Mouse (Mus musculus) midbrain, postnatal 0 days (tissue): ENCODE measurements around the gene Mcpt9. TPM values are rescaled to one million over a fixed set of nuclear protein-coding genes. Genes with fewer than 3 reads are reported as not detected.
"Not testable (repeated sequence)": the region's sequence is repeated elsewhere in the genome, so short reads cannot be mapped to it uniquely, and the experiment has no call there.

Experiments used
- ATAC-seq: fragments of 200-750 bp; cut with Nextera tagmentation; 2 replicates; pipeline ENCODE4 v1.8.0; 2017; ENCODE audit warnings: moderate number of reproducible peaks, mild to moderate bottlenecking, moderate TSS enrichment, moderate library complexity; ENCODE audit not compliant: low FRiP score
- DNase-seq: peaks from one replicate; pipeline ENCODE4 v3.0.0-alpha.2; 2015; ENCODE audit warnings: low spot score
- H3K27ac ChIP-seq: fragments of 300-500 bp; sonication (generic); 2 replicates; pipeline ENCODE4 v1.5.1; 2014; ENCODE audit warnings: low read depth, mild to moderate bottlenecking, low read length, mixed read lengths
- H3K27me3 ChIP-seq: fragments of 300-500 bp; sonication (generic); 2 replicates; pipeline ENCODE4 v1.6.1; 2014; ENCODE audit warnings: low read length, control low read depth, mixed read lengths; ENCODE audit not compliant: insufficient read depth
- H3K36me3 ChIP-seq: fragments of 300-500 bp; sonication (generic); 2 replicates; pipeline ENCODE4 v1.6.1; 2014; ENCODE audit warnings: low read length, control low read depth, mixed read lengths; ENCODE audit not compliant: insufficient read depth
- H3K4me1 ChIP-seq: fragments of 300-500 bp; sonication (generic); 2 replicates; pipeline ENCODE4 v1.6.1; 2014; ENCODE audit warnings: mild to moderate bottlenecking, control low read depth, antibody characterized with exemption, low read length, mixed read lengths; ENCODE audit not compliant: insufficient read depth
- H3K4me2 ChIP-seq: fragments of 300-500 bp; sonication (generic); 2 replicates; pipeline ENCODE4 v1.6.1; 2014; ENCODE audit warnings: low read depth, mild to moderate bottlenecking, low read length, mixed read lengths; ENCODE audit not compliant: poor library complexity, severe bottlenecking
- H3K4me3 ChIP-seq: fragments of 300-500 bp; sonication (generic); 2 replicates; pipeline ENCODE4 v1.5.1; 2014; ENCODE audit warnings: low read depth, mild to moderate bottlenecking, low read length, moderate library complexity
- H3K9ac ChIP-seq: fragments of 300-500 bp; sonication (generic); replicated peaks from 2 replicates; pipeline ENCODE4 v1.6.1; 2014; ENCODE audit warnings: mild to moderate bottlenecking, low read length, moderate library complexity, mixed read lengths; ENCODE audit not compliant: poor library complexity, severe bottlenecking
- H3K9me3 ChIP-seq: fragments of 300-500 bp; sonication (generic); 2 replicates; pipeline ENCODE4 v1.6.1; 2016; ENCODE audit warnings: low read length, control low read depth
- CTCF ChIP-seq: IDR thresholded peaks from 2 replicates; pipeline ENCODE4 v1.5.1; 2016; ENCODE audit warnings: antibody characterized with exemption, mild to moderate bottlenecking
- WGBS: fragments of 180-500 bp; shearing (Covaris S2); extraction: QIAGEN DNeasy Blood & Tissue Kit; methylation state at CpG from one replicate; pipeline ENCODE4 v1.1.7; 2014; 5-methylcytosine and 5-hydroxymethylcytosine counted together
- polyA plus RNA-seq: library from polyadenylated mRNA; unstranded; fragments of >200 nt; fragmentation: Nextera tagmentation; extraction: Ambion mirVana; gene quantifications from 2 replicates; pipeline ENCODE4 v1.2.1, GENCODE M21; 2015
- total RNA-seq: library from RNA; depleted of rRNA; stranded (reverse); fragments of >200 nt; gene quantifications from 2 replicates; pipeline ENCODE4 v1.2.3, GENCODE M21; 2014; rRNA removed

Mcpt9 gene
- total and polyA plus RNA-seq, 2 experiments from 2014 or later = not detected

- 75% methylated on average over 1 of the region's 1 CpGs for WGBS
- DNase-seq (no peak), ATAC-seq (no peak)
- Histone ChIP-seq H3K36me3 (no peaks in the 10 kb centered on the region), H3K9ac (no peak overlapping the region), H3K27me3 (no peaks in the 10 kb centered on the region), H3K27ac (no peak overlapping the region), H3K4me2 (no peak overlapping the region), H3K9me3 (no peaks in the 10 kb centered on the region), H3K4me3 (no peak overlapping the region), H3K4me1 (no peaks in the 10 kb centered on the region)
- TF ChIP-seq CTCF = no peak
Measured at GRCm38 (mm10) chr14:56019446-56019845, 10.8 kb downstream of the Mcpt9 start.

DNA sequence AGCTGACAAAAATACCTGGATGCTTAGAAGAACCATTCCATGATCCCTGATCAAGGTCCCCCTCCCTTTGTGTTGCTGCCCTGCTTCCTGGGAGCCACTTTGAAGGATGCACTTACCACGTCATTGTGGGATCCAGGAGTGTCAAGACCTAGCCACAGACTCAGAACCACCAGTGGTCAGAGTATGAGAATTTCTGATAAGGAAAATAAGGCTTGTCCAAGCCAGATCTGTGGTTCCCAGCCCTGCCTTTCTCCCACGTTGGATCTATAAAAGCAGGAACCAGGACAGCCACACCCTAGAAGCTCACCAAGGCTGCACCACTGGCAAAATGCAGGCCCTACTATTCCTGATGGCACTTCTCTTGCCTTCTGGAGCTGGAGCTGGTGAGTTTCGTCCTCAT is 12.6 kb downstream of the Mcpt9 start, which contains the start of gene Mcpt1:
Mcpt1 (plus strand) TSS at position 301 of the 400 bp plus-strand sequence.
- DNase-seq, H3K27me3 ChIP-seq, H3K9ac ChIP-seq, H3K9me3 ChIP-seq, ATAC-seq, H3K27ac ChIP-seq, H3K36me3 ChIP-seq, H3K4me1 ChIP-seq, H3K4me3 ChIP-seq, H3K4me2 ChIP-seq: not testable (repeated sequence)
- 85% methylated on average over 3 of the region's 3 CpGs for WGBS

DNA sequence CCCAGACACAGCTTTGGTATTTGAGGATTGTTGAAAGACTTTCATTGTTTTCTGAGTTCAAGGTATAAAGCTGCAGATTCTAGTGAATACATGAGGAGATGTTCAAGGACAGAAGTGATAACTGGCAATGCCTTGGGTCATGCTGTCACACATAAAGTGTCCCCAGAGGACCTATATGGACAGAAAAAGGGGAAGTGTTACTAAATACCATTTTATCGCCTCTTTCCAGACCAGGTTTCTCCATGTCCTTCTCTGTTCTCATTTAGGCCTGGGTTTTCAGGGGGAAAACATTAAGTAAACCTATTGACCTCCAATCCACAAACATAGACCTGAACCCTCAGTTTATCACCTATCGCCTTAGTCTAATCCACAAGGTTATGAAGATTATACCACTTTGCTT is 16.4 kb downstream of the Mcpt9 start:
- Histone ChIP-seq H3K9ac (no peak overlapping the region), H3K4me3 (no peak overlapping the region), H3K36me3 (no peaks in the 10 kb centered on the region), H3K27ac (no peak overlapping the region), H3K9me3 (no peaks in the 10 kb centered on the region), H3K4me2 (no peak overlapping the region), H3K4me1 (no peaks in the 10 kb centered on the region), H3K27me3 (no peaks in the 10 kb centered on the region)
- ATAC-seq (no peak), DNase-seq (no peak)
- 87% methylated on average over 2 of the region's 2 CpGs for WGBS
- no peak for TF ChIP-seq CTCF

- Histone ChIP-seq H3K27ac (no peak overlapping the region), H3K9me3 (no peaks in the 10 kb centered on the region), H3K4me2 (no peak overlapping the region), H3K4me1 (no peaks in the 10 kb centered on the region), H3K27me3 (no peaks in the 10 kb centered on the region), H3K4me3 (no peak overlapping the region), H3K9ac (no peak overlapping the region), H3K36me3 (no peaks in the 10 kb centered on the region)
- ATAC-seq = no peak
- TF ChIP-seq CTCF = no peak
- 63% methylated on average over 3 of the region's 3 CpGs for WGBS
- DNase-seq = no peak
Measured at GRCm38 (mm10) chr14:56013147-56013546, 17.1 kb downstream of the Mcpt9 start.

DNA sequence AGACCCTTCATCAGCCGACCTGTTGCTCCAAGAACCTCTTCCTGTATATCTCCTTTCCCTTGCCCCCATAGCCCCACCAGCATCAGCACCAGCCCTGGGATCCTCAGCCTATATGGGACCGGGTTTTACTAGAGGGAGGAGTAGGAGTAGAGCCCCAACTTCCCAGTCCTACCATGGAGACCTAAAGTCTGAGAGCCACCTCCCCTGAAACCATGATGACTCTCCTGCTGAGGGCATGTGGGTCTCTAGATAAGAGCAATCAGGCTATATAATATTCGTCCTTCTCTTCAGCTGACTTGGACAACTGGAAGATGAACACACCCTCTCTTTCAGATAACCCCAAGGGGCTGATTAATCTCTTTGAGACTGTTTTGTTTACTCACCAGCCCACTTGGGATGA is 42.8 kb downstream of the Mcpt9 start:
- H3K4me2 ChIP-seq, H3K27ac ChIP-seq, H3K9me3 ChIP-seq, H3K36me3 ChIP-seq, H3K4me3 ChIP-seq, H3K27me3 ChIP-seq, DNase-seq, H3K9ac ChIP-seq, ATAC-seq, H3K4me1 ChIP-seq: not testable (repeated sequence)
- 75% methylated on average over 1 of the region's 3 CpGs for WGBS

Other genes starting within 250 kb of the Mcpt9 start
- gene Adcy4, start 246.4 kb downstream of the Mcpt9 start, total RNA-seq = 3.6 and 4.0 TPM in 2 replicates
- gene Adcy4, start 246.4 kb downstream of the Mcpt9 start, polyA plus RNA-seq = 1.7 TPM in 2 replicates
- 0.27 TPM in 1 of 2 replicates, not detected in the other for gene Ripk3, start 241.6 kb downstream of the Mcpt9 start, total RNA-seq
- 1.3 and 3.0 TPM in 2 replicates for gene Ripk3, start 241.6 kb downstream of the Mcpt9 start, polyA plus RNA-seq
- 9.6 and 12.9 TPM in 2 replicates for gene Nfatc4, start 207.4 kb downstream of the Mcpt9 start, total RNA-seq
- 4.2 and 5.2 TPM in 2 replicates for gene Nfatc4, start 207.4 kb downstream of the Mcpt9 start, polyA plus RNA-seq
- 36.4 and 42.0 TPM in 2 replicates for gene Nynrin, start 176.5 kb downstream of the Mcpt9 start, total RNA-seq
- 6.8 and 7.2 TPM in 2 replicates for gene Nynrin, start 176.5 kb downstream of the Mcpt9 start, polyA plus RNA-seq
- 0.66 and 1.8 TPM in 2 replicates for gene Cbln3, start 146.1 kb downstream of the Mcpt9 start, total RNA-seq
- gene Cbln3, start 146.1 kb downstream of the Mcpt9 start, polyA plus RNA-seq = 0.43 and 0.54 TPM in 2 replicates
- gene Khnyn, start 145.5 kb downstream of the Mcpt9 start, total RNA-seq = 14.2 and 19.9 TPM in 2 replicates
- 6.3 and 6.5 TPM in 2 replicates for gene Khnyn, start 145.5 kb downstream of the Mcpt9 start, polyA plus RNA-seq
- gene Sdr39u1, start 130.2 kb downstream of the Mcpt9 start, total RNA-seq = 143 and 146 TPM in 2 replicates
- 131 and 162 TPM in 2 replicates for gene Sdr39u1, start 130.2 kb downstream of the Mcpt9 start, polyA plus RNA-seq
- 2.7 TPM in 1 of 2 replicates, not detected in the other for gene Cma1, start 85.8 kb downstream of the Mcpt9 start, total RNA-seq
- 0.42 and 1.7 TPM in 2 replicates for gene Cma1, start 85.8 kb downstream of the Mcpt9 start, polyA plus RNA-seq
- gene Cma2, start 79.5 kb downstream of the Mcpt9 start, total RNA-seq = not detected in 2 replicates
- gene Cma2, start 79.5 kb downstream of the Mcpt9 start, polyA plus RNA-seq = not detected in 2 replicates
- gene Mcpt1, start 12.5 kb downstream of the Mcpt9 start, total RNA-seq = not detected in 2 replicates
- gene Mcpt1, start 12.5 kb downstream of the Mcpt9 start, polyA plus RNA-seq = not detected in 2 replicates
- not detected in 2 replicates for gene Mcpt2, start 11.5 kb upstream of the Mcpt9 start, total RNA-seq
- gene Mcpt2, start 11.5 kb upstream of the Mcpt9 start, polyA plus RNA-seq = not detected in 2 replicates
- 0.38 TPM in 1 of 2 replicates, not detected in the other for gene Mcpt4, start 31.8 kb upstream of the Mcpt9 start, total RNA-seq
- not detected in 2 replicates for gene Mcpt4, start 31.8 kb upstream of the Mcpt9 start, polyA plus RNA-seq
- gene Mcpt8, start 54.8 kb upstream of the Mcpt9 start, total RNA-seq = not detected in 2 replicates
- gene Mcpt8, start 54.8 kb upstream of the Mcpt9 start, polyA plus RNA-seq = not detected in 2 replicates
- not detected in 2 replicates for gene Ctsg, start 72.1 kb upstream of the Mcpt9 start, total RNA-seq
- gene Ctsg, start 72.1 kb upstream of the Mcpt9 start, polyA plus RNA-seq = 0.21 TPM in 1 of 2 replicates, not detected in the other
- not detected in 2 replicates for gene Gzme, start 90.1 kb upstream of the Mcpt9 start, total RNA-seq
- not detected in 2 replicates for gene Gzme, start 90.1 kb upstream of the Mcpt9 start, polyA plus RNA-seq
- not detected in 2 replicates for gene Gzmd, start 102.1 kb upstream of the Mcpt9 start, total RNA-seq
- gene Gzmd, start 102.1 kb upstream of the Mcpt9 start, polyA plus RNA-seq = not detected in 2 replicates
- not detected in 2 replicates for gene Gzmg, start 129.1 kb upstream of the Mcpt9 start, total RNA-seq
- not detected in 2 replicates for gene Gzmg, start 129.1 kb upstream of the Mcpt9 start, polyA plus RNA-seq
- not detected in 2 replicates for gene Gzmn, start 144.1 kb upstream of the Mcpt9 start, total RNA-seq
- not detected in 2 replicates for gene Gzmn, start 144.1 kb upstream of the Mcpt9 start, polyA plus RNA-seq
- gene Gzmf, start 180.9 kb upstream of the Mcpt9 start, total RNA-seq = not detected in 2 replicates
- not detected in 2 replicates for gene Gzmf, start 180.9 kb upstream of the Mcpt9 start, polyA plus RNA-seq
- not detected in 2 replicates for gene Gzmc, start 204.2 kb upstream of the Mcpt9 start, total RNA-seq
- gene Gzmc, start 204.2 kb upstream of the Mcpt9 start, polyA plus RNA-seq = 0.20 TPM in 1 of 2 replicates, not detected in the other
- not detected in 2 replicates for gene Gzmb, start 231.8 kb upstream of the Mcpt9 start, total RNA-seq
- not detected in 2 replicates for gene Gzmb, start 231.8 kb upstream of the Mcpt9 start, polyA plus RNA-seq